Mouse (Mus musculus): Measurements from ENCODE around the gene Emc6. TPM values are rescaled to one million over a fixed set of nuclear protein-coding genes. Genes with fewer than 3 reads are reported as not detected.
A peak's percentile ranks its signal among the peaks of the same experiment; 100 is the strongest.

Gene Emc6
- 15.4 and 17.8 TPM in 2 replicates for total RNA-seq (2017)

DNA sequence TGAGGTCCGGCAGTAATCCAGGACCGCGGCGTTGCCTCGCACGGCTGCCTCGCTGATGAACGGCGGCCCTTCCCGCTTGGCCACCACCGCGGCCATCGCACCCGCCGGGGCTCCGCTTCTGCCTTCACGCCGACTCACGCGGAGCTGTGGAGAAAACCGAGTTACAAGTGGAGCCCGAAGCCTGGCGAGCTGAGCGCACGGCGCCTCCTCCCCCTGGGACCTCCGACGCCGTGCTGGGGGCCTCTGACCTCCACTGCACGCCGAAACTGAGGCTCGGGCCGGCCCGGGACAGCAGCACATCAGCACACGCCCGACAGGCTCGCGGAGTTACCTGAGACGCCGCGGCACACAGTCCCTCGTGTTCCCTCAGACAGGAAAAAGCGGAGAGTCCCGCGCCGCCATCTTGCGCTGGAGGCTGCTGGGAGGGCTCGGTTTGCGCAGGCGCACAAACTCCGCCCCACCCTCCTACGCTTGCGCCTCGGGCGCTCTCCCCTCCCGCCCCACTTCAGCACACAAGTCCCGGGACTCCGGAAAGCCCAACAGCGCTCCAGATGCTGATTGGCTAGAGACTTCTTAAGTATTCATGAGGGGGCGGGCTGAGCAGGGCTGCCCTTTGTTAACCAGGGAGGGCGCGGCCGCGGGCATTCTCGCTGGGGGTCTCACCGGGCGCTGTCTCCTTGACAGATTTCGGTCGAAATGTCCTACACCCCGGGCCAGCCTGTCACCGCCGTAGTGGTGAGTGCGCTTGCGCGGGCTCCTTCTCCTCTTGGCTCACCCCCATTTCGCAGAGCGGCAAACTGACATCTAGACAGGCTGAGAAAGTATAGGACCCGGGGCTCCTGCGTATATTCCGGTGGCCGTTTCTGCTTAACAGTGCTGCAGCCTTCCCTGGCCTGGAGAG, at the start of gene Emc6, which contains the start of gene Tax1bp3:
TSS of gene Emc6 (minus strand) at position 430 of the 901 bp plus-strand sequence.
TSS of gene Tax1bp3 (plus strand) at position 476 of the 901 bp plus-strand sequence.
- ATAC-seq (ENCODE audit: extremely low read depth, insufficient number of reproducible peaks, low FRiP score, poor library complexity, severe bottlenecking): peak; percentile 96

DNA sequence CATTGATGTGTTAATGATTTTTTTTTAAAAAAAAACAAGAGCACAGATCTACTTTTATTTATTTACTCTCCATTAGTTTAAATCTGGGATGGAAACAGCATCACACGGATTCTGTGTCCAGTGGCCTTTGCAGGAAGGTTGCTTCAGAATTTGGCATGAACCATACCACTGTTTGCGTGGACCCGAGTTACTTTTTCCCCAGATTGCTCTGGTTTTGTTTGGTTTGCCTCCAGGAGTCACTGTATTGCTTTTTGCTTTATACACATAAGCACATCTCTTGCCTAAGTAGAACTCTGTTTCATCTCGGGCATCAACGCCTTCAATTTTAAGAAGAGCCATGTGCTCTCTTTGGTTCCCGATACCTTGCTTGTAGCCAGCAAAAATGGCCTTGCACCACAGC, 49.0 kb upstream of the Emc6 start:
- ATAC-seq (ENCODE audit: extremely low read depth, insufficient number of reproducible peaks, low FRiP score, poor library complexity, severe bottlenecking): no peak

DNA sequence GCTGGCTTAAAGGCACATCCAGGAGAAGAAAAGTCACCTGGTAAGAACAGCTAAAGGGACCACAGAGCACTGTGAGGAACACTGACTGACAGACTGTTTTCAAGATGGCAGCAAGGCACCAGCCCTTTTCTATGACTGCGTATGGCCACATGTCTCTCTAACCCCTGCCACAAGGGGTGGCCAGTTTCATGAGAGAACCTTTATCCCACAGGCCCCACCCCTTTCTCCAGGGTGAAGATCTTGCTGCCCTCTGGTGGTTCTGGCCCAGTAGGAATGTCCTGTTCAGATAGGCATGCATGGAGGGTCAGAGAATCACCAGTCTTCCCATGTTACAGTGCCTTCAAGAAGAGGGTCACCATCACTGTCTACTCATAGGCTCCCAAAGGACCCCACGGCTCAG, 47.1 kb upstream of the Emc6 start:
- ATAC-seq (ENCODE audit: extremely low read depth, insufficient number of reproducible peaks, low FRiP score, poor library complexity, severe bottlenecking): no peak

DNA sequence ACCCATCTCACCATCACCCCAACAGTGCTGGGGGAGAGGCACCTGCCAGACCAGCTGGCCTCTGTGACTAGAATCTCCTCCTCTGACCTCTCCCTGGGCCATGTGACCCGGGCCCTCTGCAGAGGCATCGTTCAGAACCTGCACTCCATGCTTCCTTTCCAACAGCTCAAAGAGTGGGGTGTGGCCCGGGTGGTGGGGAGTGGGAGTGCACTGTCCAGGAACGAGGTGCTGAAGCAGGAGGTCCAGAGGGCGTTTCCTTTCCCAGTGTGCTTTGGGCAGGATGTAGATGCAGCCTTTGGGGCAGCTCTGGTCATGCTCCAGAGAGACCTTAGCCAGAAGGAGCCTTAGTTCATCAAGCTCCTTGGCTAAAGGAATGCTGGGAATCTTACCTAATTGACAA, 46.0 kb upstream of the Emc6 start:
- ATAC-seq (ENCODE audit: extremely low read depth, insufficient number of reproducible peaks, low FRiP score, poor library complexity, severe bottlenecking): no peak

DNA sequence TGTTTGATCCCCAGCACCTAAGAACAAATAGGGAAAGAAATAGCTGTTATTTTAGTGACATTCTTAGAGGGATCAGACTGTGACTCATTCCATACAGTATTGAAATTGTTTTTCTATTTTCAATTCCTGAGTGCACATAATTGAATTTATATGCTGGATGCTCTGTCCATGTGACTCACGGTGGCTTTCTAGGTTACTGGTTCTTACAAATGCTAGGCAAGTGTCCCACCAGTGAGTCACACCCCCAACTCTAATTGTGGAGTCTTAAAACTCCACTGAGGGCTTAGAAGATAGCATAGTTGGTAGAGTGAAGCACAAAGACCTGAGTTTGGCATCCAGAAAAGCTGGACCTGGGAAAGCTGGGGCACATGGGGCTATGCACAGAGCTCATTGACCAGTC, 43.8 kb upstream of the Emc6 start:
- ATAC-seq (ENCODE audit: extremely low read depth, insufficient number of reproducible peaks, low FRiP score, poor library complexity, severe bottlenecking): no peak

DNA sequence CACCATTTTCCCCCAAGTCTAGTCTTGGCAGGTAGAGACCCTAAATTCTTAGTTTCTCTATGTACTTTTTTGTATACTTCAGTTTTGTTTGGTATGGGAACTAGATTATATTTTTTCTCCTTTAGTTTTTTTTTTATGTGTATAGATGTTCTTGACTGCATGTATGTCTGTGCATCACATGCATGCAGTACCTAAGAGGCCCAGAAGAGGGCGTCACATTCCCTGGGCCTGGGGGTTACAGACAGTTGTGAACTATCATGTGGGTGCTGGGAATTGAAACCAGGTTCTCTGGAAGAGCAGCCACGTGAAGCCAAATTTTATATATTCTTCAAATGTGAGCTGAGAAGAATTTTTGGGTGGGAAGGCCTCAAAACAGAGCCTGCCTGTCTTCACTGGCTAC, 42.8 kb upstream of the Emc6 start:
- ATAC-seq (ENCODE audit: extremely low read depth, insufficient number of reproducible peaks, low FRiP score, poor library complexity, severe bottlenecking): no peak

DNA sequence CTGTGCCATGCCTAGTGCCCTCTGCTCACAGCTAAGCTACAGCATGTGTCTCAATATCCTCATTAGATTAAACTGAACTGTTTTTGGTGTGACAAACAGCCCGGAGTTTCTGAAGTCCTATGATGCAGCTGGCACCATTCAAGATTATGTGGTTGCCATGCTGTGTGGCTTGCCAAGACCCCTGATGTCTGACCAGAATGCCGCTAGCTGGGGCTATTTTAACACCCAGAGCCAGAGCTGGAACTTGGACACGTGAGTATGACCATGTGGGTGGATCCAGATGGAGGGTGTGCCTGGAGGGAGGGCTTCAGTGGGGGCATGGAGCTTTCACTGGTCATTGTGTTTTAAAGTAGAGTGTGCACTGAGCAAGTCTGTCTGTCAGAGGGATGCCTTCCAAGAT, 37.1 kb upstream of the Emc6 start:
- no peak for ATAC-seq (ENCODE audit: extremely low read depth, insufficient number of reproducible peaks, low FRiP score, poor library complexity, severe bottlenecking)

DNA sequence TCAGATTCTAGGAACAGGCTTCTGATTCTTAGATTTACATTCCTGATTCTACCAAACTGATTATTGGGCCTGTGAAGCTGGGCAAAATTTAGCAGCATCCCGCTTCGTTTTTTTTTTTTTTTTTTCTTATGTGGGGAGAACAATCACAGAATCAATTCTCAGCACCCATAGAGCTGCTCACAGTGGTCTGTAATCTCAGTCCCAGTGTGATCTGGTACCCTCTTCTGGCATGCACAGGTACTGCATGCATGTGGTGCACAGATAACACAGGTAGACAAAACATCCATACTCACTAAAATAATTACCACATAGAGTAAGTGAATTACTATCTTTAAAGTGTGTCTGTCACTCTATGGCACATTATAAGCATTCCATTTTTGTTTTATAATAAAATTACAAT, 30.8 kb upstream of the Emc6 start:
- ATAC-seq (ENCODE audit: extremely low read depth, insufficient number of reproducible peaks, low FRiP score, poor library complexity, severe bottlenecking): 0 out of 2 replicates have a peak, but pooled peaks have one; percentile 33

DNA sequence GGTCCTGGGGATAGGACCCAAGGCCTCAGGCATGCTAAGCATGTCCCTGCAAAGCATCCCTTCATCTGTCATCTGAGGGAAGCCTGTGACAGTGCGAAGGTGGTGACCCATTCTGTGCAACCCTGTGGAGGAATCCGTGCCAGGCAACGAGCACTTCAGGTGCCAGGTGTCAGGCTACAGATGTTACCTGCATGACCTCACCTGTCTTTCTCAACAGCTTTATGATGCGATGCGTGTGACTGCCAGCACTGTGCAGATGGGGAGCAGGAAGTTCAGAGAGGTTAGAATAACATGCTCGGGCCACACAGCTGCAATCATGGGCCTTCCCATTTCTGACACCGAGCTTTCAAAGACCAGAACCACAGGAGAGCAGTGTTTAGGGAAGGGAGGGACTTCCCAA, 28.4 kb upstream of the Emc6 start:
- ATAC-seq (ENCODE audit: extremely low read depth, insufficient number of reproducible peaks, low FRiP score, poor library complexity, severe bottlenecking): no peak

DNA sequence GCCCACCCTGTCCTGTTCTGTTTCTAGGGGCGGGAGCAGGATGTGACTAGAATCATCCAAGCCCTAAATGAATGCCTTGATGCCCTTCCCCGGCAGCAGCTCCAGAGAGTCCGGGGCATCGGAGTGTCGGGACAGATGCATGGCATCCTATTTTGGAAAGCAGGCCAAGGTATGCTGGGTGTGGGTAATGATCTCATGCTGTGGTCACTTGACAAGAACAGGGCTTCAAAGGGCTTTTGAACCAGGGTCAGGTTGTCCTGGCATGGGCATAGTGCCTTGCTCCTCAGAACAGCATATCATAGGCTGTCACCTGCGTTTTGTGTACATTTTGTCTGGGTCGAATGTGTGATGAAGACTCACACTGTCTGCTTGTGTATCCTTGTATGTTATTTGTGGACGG, 27.1 kb upstream of the Emc6 start:
- no peak for ATAC-seq (ENCODE audit: extremely low read depth, insufficient number of reproducible peaks, low FRiP score, poor library complexity, severe bottlenecking)

DNA sequence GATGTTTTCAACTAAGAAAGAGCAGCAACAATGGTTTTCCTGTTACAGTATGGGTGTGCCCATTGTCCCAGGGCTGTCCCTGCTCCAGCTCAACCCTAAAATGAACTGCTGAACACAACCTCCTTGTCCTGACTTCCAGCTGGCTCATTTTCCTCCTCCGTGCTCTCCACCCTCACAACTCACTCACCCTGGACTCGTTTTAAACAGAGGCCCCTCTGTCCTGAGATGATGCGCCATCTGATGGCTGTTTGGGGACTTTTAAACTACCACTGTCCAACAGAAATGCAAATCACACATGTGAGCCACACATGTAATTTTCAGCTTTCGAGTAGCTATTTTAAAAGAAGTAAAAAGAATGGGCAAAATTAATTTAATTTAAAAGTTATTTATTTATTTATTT, 24.8 kb upstream of the Emc6 start:
- no peak for ATAC-seq (ENCODE audit: extremely low read depth, insufficient number of reproducible peaks, low FRiP score, poor library complexity, severe bottlenecking)

DNA sequence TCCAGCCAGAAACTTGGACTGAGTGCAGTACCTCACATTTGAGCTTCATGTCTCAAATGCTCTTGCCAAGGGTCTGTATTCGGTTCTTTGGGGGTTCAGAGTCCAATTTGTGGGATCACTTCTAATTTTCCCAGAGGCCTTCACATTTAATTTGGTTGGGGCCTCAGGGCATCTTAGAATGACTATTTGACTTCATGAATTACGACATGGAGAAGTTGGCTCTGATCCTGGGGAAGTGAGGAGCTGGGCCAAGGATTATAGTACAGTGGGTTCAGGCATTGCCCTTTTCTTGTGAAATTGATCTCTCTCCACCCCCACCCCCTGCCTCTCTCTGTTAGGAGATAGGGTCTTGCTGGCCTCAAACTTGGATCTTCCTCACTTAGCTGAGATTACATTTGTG, 24.2 kb upstream of the Emc6 start:
- ATAC-seq (ENCODE audit: extremely low read depth, insufficient number of reproducible peaks, low FRiP score, poor library complexity, severe bottlenecking): no peak

DNA sequence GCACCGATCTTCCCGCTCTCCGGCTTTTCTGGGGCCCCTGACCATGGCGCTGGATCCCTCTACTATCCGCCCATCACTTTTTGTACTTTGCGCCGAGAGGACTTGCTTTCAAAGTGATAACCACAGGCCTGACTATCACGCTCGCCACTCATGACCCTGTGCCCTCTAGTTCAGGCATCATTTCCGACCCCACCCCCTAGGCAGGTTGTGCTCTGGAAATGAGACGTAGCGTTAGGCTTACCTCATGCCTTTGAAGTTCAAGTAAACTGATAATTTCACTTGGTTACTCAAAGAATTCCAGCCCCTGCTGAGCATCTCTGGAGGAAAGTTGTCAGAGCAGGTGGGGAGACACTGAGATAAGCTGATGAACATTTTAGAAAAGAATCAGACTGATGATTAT, 23.0 kb upstream of the Emc6 start:
- ATAC-seq (ENCODE audit: extremely low read depth, insufficient number of reproducible peaks, low FRiP score, poor library complexity, severe bottlenecking): no peak

DNA sequence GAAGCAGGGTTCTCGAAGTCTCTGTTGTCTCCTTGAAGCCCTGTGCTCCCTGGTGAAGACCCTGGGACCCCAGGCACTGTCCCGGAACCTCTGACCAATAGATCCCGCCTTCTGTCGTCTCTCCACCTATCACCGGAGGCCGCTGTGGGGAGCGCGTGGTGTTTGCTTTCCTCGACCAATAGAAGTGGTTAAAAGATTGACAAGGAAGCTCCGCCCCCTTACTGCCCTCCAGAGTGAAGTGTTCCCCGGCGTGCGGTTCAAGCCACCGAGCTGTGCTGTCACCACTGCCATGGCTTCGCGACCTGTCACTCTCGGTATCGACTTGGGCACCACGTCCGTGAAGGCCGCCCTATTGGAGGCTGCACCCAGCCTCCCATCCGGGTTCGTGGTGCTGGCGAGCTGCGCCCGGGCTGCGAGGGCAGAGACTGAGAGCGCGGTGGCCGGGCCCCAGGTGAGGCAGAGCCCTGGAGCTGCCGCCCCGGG, 22.4 kb upstream of the Emc6 start, which contains the start of gene Shpk:
TSS of gene Shpk (plus strand) at position 231 of the 483 bp plus-strand sequence.
- ATAC-seq (ENCODE audit: extremely low read depth, insufficient number of reproducible peaks, low FRiP score, poor library complexity, severe bottlenecking): peak; percentile 95

DNA sequence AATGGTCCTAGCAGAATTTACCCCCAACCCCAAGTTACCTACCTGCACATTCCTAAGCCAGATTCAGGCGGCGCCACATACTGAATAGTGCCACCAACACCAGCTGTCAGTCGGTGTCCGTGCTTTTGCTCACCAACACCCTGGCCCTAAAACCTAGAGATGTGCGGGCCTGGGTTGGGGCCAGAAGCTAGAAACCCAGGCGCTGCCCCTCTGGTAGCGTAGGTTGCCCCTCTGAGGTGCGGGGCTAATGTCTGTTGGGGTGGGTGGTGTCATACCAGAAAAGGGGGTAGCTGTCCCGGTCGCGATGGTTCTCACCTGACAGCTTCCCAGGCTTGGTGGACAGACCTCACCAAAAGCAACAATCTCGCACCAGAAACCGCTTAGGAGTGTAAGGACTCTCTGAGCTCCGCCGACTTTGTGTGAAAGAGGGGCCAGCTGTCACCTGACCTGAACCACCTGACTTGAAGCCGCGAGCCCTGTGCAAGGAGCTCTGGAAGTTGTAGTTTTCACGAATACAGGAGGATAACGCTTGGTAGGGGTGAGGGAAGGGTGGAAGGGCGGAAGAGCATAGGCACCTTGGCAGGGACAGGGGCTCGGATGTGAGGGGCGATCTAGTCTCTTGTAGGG, 21.9 kb upstream of the Emc6 start, which contains the start of gene Ctns:
TSS of gene Ctns (minus strand) at position 440 of the 627 bp plus-strand sequence.
- peak; percentile 83 for ATAC-seq (ENCODE audit: extremely low read depth, insufficient number of reproducible peaks, low FRiP score, poor library complexity, severe bottlenecking)

DNA sequence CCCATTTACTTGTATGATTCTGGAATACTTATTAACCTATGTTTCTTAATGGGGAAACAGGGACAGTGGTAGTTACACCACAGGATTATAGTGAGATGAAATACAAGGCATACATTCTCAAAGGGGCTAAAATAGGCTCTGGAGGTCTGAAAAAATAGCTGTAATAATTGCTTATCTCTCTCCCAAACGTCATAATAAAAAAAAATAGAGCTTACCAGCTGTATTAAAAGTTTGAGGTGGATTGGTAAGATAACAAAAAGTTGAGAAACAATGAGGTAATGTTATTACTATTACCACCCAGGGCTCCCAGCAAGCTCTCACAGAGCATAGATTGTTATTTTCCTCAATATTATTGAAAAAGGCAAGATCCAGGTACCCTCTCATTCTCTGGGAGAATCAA, 21.4 kb upstream of the Emc6 start:
- ATAC-seq (ENCODE audit: extremely low read depth, insufficient number of reproducible peaks, low FRiP score, poor library complexity, severe bottlenecking): no peak

DNA sequence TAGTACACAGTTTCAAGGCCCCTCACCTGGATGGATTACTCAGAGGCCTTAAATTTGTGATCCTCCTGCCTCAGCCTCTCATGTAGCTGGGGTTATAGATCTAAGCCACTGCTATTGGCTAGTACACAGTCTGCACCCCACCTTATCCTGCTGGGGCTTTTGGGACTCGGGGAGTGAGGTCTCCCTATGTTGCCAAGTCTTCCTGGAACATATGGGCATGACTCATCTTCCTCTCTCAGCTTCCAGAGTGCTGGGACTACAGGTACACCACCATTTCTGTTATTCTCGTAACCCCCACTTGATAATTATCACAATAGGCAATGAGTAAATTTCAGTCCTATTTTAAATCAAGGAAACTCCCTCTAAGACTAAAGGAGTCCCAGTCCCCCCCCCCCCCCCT, 17.6 kb upstream of the Emc6 start:
- no peak for ATAC-seq (ENCODE audit: extremely low read depth, insufficient number of reproducible peaks, low FRiP score, poor library complexity, severe bottlenecking)

DNA sequence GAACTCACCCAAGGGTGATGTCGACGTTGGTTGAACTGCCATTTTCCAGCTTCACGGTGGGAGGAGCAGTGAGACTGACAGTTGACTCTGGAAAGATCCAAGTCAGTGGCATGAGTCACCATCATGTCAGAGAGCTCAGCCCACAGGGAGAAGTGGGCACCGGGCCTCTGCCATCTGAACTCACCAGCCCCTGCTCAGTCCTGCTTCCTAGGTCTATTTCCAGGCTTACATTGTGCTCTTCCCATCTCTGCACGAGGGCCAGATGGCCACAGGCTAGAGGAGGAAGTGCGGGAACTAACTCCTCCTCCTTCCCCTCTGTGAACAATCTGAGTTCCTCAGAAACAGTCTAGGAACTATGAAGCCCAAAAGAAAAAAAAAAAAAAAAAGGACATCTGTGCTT, 16.2 kb upstream of the Emc6 start:
- ATAC-seq (ENCODE audit: extremely low read depth, insufficient number of reproducible peaks, low FRiP score, poor library complexity, severe bottlenecking): peak; percentile 24; the same call in 1 of the 2 replicates

DNA sequence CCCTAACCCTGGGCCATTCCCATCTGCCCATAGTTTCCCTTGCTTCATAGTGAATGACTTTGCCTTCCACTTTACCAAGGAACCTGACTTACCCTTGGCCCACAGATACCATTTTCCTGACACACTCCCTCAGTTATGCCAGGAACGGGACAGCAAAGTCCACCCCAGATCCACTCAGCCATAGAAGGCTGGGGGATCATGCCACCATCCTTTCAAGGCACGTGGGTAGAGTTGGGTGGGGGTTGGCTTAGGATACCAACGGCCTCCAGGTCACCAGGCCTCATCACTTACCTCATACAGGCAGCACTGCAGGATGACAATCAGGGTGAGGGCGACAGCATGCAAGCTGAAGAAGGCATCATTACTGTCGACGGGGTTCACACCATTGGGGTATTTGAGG, 10.4 kb upstream of the Emc6 start:
- no peak for ATAC-seq (ENCODE audit: extremely low read depth, insufficient number of reproducible peaks, low FRiP score, poor library complexity, severe bottlenecking)

All from neutrophil, adult 5-6 weeks (primary cell).